Mouse (Mus musculus): ENCODE measurements around the gene Kank1.
A peak's percentile ranks its signal among the peaks of the same experiment; 100 is the strongest.

The Kank1 gene

GRCm38 (mm10) chr19:25315458-25315889, 78.7 kb downstream of the Kank1 start:
- no peak for DNase-seq (ENCODE audit: low spot score)

GRCm38 (mm10) chr19:25315993-25316392, 79.2 kb downstream of the Kank1 start:
- no peak for DNase-seq (ENCODE audit: low spot score)

GRCm38 (mm10) chr19:25324265-25324664, 87.5 kb downstream of the Kank1 start:
- DNase-seq (ENCODE audit: low spot score), result no peak

DNA sequence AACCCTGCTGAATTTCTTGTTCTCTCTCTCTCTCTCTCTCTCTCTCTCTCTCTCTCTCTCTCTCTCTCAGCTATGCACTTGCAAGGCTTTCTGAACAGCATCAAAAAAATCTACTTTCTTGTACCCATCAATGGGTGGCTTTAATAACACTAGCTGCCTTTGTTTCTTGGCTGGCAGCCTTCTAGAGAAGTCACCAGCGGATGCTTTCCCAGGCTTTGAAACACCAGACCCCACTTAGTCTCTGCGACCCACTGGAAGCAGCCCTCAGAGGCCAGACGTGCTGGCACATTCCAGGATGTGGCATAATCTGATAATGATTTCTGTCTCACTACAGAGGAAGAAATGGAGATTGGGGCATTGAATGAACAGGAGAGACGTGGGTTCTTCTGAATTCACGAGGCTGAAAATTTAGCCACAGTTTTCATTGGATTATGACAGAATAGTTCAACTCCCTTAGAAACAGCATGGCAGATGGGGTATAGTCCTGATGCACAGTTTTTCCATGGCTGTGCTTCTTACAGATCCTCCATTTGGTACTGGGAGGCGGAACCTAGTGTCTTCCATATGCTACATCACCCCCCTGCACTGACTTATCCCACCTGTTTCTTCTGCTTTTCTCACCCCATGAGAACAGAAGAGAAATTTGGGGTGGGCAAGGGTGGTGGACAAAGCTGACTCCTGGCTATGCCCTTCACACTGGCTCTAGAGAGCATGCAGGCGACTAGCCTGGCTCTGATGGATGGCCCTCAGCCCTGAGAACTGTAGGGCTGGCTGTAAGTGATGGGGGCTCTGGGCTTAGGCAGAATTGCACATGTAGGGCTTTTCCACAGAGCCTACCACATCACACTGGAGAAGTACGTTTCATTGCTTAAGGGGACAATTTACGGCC, 88.6 kb downstream of the Kank1 start:
- no peak for DNase-seq (ENCODE audit: low spot score)

DNA sequence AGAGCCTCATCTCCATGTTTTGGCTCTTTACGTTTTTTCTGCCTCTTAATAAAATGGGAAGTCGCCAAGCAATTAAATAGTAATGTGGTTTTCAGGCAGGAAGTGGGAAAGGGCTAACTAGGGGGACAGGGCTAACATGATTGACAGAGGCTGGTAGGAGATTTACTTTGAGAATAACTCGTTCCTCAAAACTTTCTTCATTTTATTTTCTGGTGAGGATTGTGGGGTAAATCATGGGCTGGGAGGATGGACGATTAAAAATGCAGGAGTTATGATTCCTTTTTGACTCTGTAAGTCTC, 89.2 kb downstream of the Kank1 start:
- no peak for DNase-seq (ENCODE audit: low spot score)

GRCm38 (mm10) chr19:25327633-25328032, 90.9 kb downstream of the Kank1 start:
- no peak for DNase-seq (ENCODE audit: low spot score)

DNA sequence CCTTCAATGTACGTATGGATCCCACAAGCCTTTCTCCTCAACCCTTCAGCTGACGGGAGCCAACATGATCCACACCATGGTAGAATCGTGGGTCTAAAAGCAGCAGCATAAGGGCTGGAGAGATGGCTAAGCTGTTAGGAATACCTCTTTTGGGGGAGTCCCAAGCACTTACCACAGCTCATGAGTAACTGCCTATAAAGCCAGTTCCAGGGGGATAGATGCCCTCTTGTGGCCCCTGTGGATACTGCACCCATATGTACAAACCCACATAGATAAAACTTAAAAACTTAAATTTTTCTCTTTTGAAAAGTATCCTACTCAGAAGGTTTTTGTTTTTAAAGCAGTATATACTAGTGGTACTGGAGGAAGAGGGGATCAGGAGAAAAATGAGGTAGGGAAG, 97.6 kb downstream of the Kank1 start:
- DNase-seq (ENCODE audit: low spot score), result peak; percentile 58

DNA sequence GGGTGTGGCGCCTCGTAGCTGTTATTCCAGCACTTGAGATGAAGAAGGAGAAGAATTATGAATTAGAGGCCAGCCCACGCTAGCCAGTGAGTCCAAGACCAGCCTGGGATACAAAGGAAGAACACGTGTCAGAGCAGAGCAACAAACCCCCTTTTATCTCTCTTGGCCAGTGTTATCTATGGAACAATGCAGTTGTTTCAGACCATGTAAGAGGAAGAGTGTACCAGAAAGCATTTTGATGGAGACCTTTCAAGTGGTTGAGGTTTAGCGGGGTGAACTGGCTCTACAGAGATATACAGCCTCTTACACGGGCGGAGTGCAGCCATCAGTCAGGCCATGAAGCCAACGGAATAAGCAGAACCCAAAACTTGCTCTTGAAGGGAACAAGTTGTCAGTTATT, 100.0 kb downstream of the Kank1 start:
- no peak for DNase-seq (ENCODE audit: low spot score)

GRCm38 (mm10) chr19:25340630-25341620, 104.2 kb downstream of the Kank1 start:
- no peak for DNase-seq (ENCODE audit: low spot score)

- no peak for DNase-seq (ENCODE audit: low spot score)
Observed at GRCm38 (mm10) chr19:25342026-25342425, 105.3 kb downstream of the Kank1 start.

- no peak for DNase-seq (ENCODE audit: low spot score)
Observed at GRCm38 (mm10) chr19:25343657-25344322, 107.0 kb downstream of the Kank1 start.

DNA sequence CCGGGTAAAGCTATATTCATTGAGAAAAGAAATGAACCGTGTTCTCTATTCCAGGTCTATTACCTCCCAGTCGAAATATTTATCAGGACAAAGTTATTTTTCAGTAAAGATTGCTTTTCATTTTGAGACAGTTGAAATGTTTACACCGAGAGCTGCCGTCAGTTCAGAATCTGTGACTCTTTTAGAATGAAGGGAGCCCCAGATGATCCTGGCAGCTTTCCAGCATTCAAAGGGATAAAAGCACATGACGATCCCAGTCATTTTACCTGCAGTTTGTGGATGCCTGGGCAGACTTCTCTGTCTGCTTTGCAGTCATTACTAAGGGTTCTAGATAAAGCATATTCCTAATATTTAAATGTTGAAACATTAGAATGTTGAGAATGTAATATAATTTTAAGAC, 107.6 kb downstream of the Kank1 start:
- DNase-seq (ENCODE audit: low spot score), result no peak

GRCm38 (mm10) chr19:25345972-25346371, 109.2 kb downstream of the Kank1 start:
- no peak for DNase-seq (ENCODE audit: low spot score)

- DNase-seq (ENCODE audit: low spot score), result no peak
Observed at GRCm38 (mm10) chr19:25347515-25347914, 110.7 kb downstream of the Kank1 start.

GRCm38 (mm10) chr19:25351257-25351955, 114.6 kb downstream of the Kank1 start:
- no peak for DNase-seq (ENCODE audit: low spot score)

DNA sequence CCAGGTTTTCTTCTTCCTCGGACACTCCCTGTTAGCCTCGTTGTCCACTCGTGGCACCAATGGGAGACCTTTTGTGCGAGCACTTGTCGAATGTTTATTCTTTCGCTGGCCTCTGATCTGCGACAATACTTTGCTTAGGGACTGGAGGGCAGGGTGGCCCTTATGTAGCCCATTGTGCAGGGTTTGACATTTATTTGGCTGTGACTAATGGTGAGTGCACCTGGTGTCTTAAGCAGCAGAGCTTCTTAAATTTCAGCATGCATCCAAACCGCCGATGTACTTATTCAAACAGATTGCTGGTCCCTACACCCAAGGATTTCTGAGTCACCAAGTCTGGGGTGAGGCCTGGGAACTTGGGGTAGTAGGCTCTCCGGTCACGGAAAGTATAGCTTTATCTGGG, 120.3 kb downstream of the Kank1 start:
- DNase-seq (ENCODE audit: low spot score), result no peak

GRCm38 (mm10) chr19:25358486-25359120, 121.8 kb downstream of the Kank1 start:
- no peak for DNase-seq (ENCODE audit: low spot score)

GRCm38 (mm10) chr19:25360571-25361029, 123.8 kb downstream of the Kank1 start:
- DNase-seq (ENCODE audit: low spot score), result no peak

DNA sequence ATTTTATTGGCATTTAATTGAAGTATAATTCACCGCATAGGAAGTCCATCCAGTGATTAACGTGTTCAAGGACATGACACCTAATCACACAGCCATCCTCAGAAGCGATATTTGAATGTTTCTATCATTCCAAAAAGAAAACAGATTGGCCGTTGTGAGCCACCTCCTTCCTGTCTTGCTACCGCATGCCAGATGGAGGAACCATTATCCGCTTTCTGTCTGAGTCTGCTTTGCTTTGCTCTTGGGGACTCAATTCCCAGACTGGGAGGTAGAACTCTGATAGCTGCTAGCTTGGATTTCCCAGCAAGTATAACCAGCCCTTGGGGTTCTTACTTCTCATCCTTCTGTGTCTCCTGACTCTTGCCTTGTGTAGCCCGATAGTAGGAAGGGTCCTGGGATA, 125.2 kb downstream of the Kank1 start:
- DNase-seq (ENCODE audit: low spot score), result no peak

GRCm38 (mm10) chr19:25365698-25366097, 128.9 kb downstream of the Kank1 start:
- DNase-seq (ENCODE audit: low spot score), result no peak

- DNase-seq (ENCODE audit: low spot score), result no peak
Observed at GRCm38 (mm10) chr19:25366620-25367019, 129.8 kb downstream of the Kank1 start.
